Mouse (Mus musculus) limb, embryonic 14.5 days (tissue): ENCODE measurements at regions not wholly inside any gene's neighbourhood (a gene's known extent, or its start where the extent isn't known, plus 50 kb on each side); places are given as distances from the start of the nearest gene placed in this dataset.

Source experiments
- ATAC-seq: fragments of 200-750 bp; cut with Nextera tagmentation; 2 replicates; pipeline ENCODE4 v1.8.0; 2017; ENCODE audit warnings: low read depth, moderate number of reproducible peaks, moderate TSS enrichment; ENCODE audit not compliant: low FRiP score
- DNase-seq: peaks from one replicate; pipeline ENCODE4 v3.0.0-alpha.2; 2015; ENCODE audit warnings: low spot score
- H3K27ac ChIP-seq: fragments of 300-500 bp; sonication (generic); replicated peaks from 2 replicates; pipeline ENCODE4 v1.5.1; 2014; ENCODE audit warnings: low read depth, mild to moderate bottlenecking, low read length, moderate library complexity, mixed read lengths
- H3K27me3 ChIP-seq: fragments of 300-500 bp; sonication (generic); 2 replicates; pipeline ENCODE4 v1.6.1; 2014; ENCODE audit warnings: low read length, mixed read lengths; ENCODE audit not compliant: control insufficient read depth, insufficient read depth
- H3K36me3 ChIP-seq: fragments of 300-500 bp; sonication (generic); 2 replicates; pipeline ENCODE4 v1.6.1; 2014; ENCODE audit warnings: mild to moderate bottlenecking, low read length, moderate library complexity, mixed read lengths; ENCODE audit not compliant: control insufficient read depth, insufficient read depth
- H3K4me1 ChIP-seq: fragments of 300-500 bp; sonication (generic); 2 replicates; pipeline ENCODE4 v1.6.1; 2014; ENCODE audit warnings: antibody characterized with exemption, low read length, mixed read lengths; ENCODE audit not compliant: control insufficient read depth, insufficient read depth
- H3K4me2 ChIP-seq: fragments of 300-500 bp; sonication (generic); replicated peaks from 2 replicates; pipeline ENCODE4 v1.6.1; 2014; ENCODE audit warnings: low read depth, mild to moderate bottlenecking, low read length, moderate library complexity; ENCODE audit not compliant: severe bottlenecking
- H3K4me3 ChIP-seq: fragments of 300-500 bp; sonication (generic); replicated peaks from 2 replicates; pipeline ENCODE4 v1.5.1; 2014; ENCODE audit warnings: low read length
- H3K9ac ChIP-seq: fragments of 300-500 bp; sonication (generic); 2 replicates; pipeline ENCODE4 v1.6.1; 2014; ENCODE audit warnings: mild to moderate bottlenecking, low read depth, low read length, moderate library complexity; ENCODE audit not compliant: severe bottlenecking
- H3K9me3 ChIP-seq: fragments of 300-500 bp; sonication (generic); 2 replicates; pipeline ENCODE4 v1.6.1; 2016; ENCODE audit warnings: low read length; ENCODE audit not compliant: control insufficient read depth
- POLR2A ChIP-seq: fragments of 200-500 bp; IDR thresholded peaks from 2 replicates; pipeline ENCODE4 v1.8.0; 2012; ENCODE audit warnings: inconsistent platforms, mild to moderate bottlenecking, moderate library complexity, borderline replicate concordance; ENCODE audit not compliant: insufficient read depth, insufficient read length; ENCODE audit errors: extremely low read depth
- WGBS: fragments of 180-500 bp; shearing (Covaris S2); extraction: QIAGEN DNeasy Blood & Tissue Kit; methylation state at CpG from one replicate; pipeline ENCODE4 v1.1.7; 2014; 5-methylcytosine and 5-hydroxymethylcytosine counted together

DNA sequence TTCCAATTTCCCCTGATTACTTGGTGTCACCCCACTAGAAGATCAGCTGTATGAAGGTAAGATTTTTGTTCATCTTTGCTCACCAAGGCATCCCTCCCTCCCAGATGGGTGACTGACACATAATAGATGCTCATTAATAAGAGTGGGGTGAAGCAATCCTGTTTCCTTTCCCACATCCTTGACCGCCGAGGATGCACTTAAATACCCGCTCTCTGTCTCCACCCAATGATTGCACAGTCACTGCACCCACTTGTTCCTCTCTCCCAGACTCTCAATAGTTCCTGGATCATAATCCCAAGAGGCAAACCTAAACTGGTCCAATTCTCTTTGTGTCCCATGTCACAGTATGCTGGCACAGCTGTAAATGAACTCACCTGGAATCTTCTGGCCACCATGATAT is 86.4 kb upstream of the Ccn6 start:
- Histone ChIP-seq H3K27me3 (no peaks in the 10 kb centered on the region), H3K27ac (no peak overlapping the region), H3K9ac (no peak overlapping the region), H3K4me3 (no peak overlapping the region), H3K9me3 (no peaks in the 10 kb centered on the region), H3K4me2 (no peak overlapping the region), H3K36me3 (no peaks in the 10 kb centered on the region), H3K4me1 (no peaks in the 10 kb centered on the region)
- WGBS = 82% methylated on average over 3 of the region's 3 CpGs
- ATAC-seq = no peak
- DNase-seq = no peak
- TF ChIP-seq POLR2A = no peak

GRCm38 (mm10) chr10:39248486-39248885 is 84.9 kb upstream of the Ccn6 start:
- Histone ChIP-seq H3K27ac (no peak overlapping the region), H3K9ac (no peak overlapping the region), H3K9me3 (no peaks in the 10 kb centered on the region), H3K27me3 (no peaks in the 10 kb centered on the region), H3K4me3 (no peak overlapping the region), H3K4me1 (no peaks in the 10 kb centered on the region), H3K36me3 (no peaks in the 10 kb centered on the region), H3K4me2 (no peak overlapping the region)
- ATAC-seq (no peak), DNase-seq (no peak)
- no peak for TF ChIP-seq POLR2A
- WGBS = 76% methylated on average over 4 of the region's 4 CpGs

- no peak overlapping the region for H3K4me3 ChIP-seq
- WGBS = 62% methylated on average over 3 of the region's 3 CpGs
Observed at GRCm38 (mm10) chr10:39246984-39247383, 83.4 kb upstream of the Ccn6 start.

DNA sequence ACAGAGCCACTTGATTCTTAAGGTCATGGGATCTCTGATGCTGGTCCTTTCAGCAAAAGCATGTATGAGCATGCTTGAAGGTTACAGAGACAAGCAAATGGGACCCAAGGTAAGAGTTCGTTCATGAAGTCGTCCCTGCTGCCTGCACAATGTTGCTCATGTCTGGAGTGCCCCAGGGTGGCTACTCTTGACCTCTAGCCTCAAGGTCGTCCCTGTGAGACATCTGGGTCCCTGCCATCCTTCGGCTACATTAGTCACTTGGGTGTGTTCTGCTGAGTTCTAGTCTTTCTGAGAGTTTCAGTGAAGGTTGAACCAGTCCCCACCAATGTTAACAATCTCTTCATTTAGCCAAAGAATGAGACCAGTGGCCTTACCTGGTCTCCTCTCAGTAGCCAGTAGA is 81.5 kb upstream of the Ccn6 start:
- Histone ChIP-seq H3K4me2 (no peak overlapping the region), H3K4me1 (peaks cover 4% of the 10 kb centered on the region), H3K9me3 (no peaks in the 10 kb centered on the region), H3K36me3 (no peaks in the 10 kb centered on the region), H3K9ac (no peak overlapping the region), H3K4me3 (no peak overlapping the region), H3K27ac (no peak overlapping the region), H3K27me3 (no peaks in the 10 kb centered on the region)
- no peak for TF ChIP-seq POLR2A
- DNase-seq (no peak), ATAC-seq (no peak)
- WGBS = 71% methylated on average over 4 of the region's 4 CpGs

More at GRCm38 (mm10) chr10:39246984-39247383, 83.4 kb upstream of the Ccn6 start:
- no peak overlapping the region for H3K4me2 ChIP-seq
- no peaks in the 10 kb centered on the region for H3K4me1 ChIP-seq
- ATAC-seq (no peak), DNase-seq (no peak)
- H3K9me3 ChIP-seq = no peaks in the 10 kb centered on the region
- no peak for TF ChIP-seq POLR2A
- no peak overlapping the region for H3K9ac ChIP-seq
- H3K27ac ChIP-seq = no peak overlapping the region
- H3K36me3 ChIP-seq = no peaks in the 10 kb centered on the region
- H3K27me3 ChIP-seq = no peaks in the 10 kb centered on the region

DNA sequence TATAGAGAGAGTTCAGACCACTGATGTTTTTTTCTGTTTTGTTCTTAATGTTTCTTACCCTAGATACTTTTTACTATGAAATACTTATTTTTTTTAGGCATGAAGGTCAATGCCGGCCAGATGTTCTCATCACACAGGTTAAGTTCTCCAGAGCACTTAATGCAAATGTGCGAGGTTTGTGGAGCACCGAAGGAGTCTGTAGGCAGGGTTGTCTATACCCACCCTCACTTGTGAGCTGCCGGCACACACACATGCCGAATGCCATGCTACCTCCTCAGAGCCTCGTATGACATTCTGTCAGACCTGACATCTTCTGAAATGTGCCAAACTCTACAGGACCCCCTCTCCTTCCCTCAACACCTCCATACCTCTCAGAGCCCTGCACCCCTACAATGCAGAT is 80.5 kb upstream of the Ccn6 start:
- no peaks in the 10 kb centered on the region for H3K9me3 ChIP-seq
- no peak for DNase-seq
- no peak for TF ChIP-seq POLR2A
- H3K36me3 ChIP-seq = no peaks in the 10 kb centered on the region
- no peak overlapping the region for H3K27ac ChIP-seq
- no peak for ATAC-seq
- H3K4me3 ChIP-seq = no peak overlapping the region
- H3K9ac ChIP-seq = no peak overlapping the region
- H3K27me3 ChIP-seq = no peaks in the 10 kb centered on the region
- no peak overlapping the region for H3K4me2 ChIP-seq
- H3K4me1 ChIP-seq = peaks cover 6% of the 10 kb centered on the region
- 77% methylated on average over 6 of the region's 6 CpGs for WGBS

- 91% methylated on average over 5 of the region's 5 CpGs for WGBS
- no peak for DNase-seq
Observed at GRCm38 (mm10) chr10:39242398-39242797, 78.8 kb upstream of the Ccn6 start.

More at GRCm38 (mm10) chr10:39242398-39242797, 78.8 kb upstream of the Ccn6 start:
- Histone ChIP-seq H3K9ac (no peak overlapping the region), H3K9me3 (no peaks in the 10 kb centered on the region), H3K4me3 (no peak overlapping the region), H3K4me1 (peaks cover 6% of the 10 kb centered on the region), H3K27ac (no peak overlapping the region), H3K4me2 (no peak overlapping the region), H3K27me3 (no peaks in the 10 kb centered on the region), H3K36me3 (no peaks in the 10 kb centered on the region)
- no peak for ATAC-seq
- TF ChIP-seq POLR2A = no peak
